Mouse (Mus musculus): ENCODE measurements around the gene Pygo2. TPM values are rescaled to one million over a fixed set of nuclear protein-coding genes. Genes with fewer than 3 reads are reported as not detected.
"Not testable (repeated sequence)": the region's sequence is repeated elsewhere in the genome, so short reads cannot be mapped to it uniquely, and the experiment has no call there.

Gene Pygo2
- polyA plus RNA-seq, 1 experiment from 2014 or later, result 11.0 TPM

DNA sequence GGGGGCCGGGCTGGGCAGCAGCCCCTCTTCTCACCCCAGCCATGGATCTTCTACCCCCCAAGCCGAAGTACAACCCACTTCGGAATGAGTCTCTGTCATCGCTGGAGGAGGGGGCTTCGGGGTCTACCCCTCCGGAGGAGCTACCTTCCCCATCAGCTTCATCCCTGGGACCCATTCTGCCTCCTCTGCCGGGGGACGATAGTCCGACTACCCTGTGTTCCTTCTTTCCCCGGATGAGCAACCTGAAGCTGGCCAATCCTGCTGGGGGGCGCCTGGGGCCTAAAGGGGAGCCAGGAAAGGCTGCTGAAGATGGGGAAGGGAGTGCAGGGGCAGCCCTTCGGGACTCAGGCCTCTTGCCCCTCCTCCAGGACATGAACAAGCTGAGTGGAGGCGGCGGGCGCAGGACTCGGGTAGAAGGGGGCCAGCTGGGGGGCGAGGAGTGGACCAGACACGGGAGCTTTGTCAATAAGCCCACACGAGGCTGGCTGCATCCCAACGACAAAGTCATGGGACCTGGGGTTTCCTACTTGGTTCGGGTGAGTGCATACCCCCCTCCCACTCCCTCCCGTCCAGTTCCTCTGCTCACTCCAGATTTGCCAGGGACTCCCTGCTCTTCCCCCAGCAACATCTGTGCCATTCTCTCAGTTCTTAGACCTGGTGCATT is 8.1 kb upstream of the Pygo2 start:
- 29% methylated on average over 22 of the region's 22 CpGs for WGBS (ENCODE audit: insufficient replicate concordance)
- DNase-seq, result no peak
- H3K4me3 ChIP-seq (replicated peaks), result peak overlapping the region; percentile 76

DNA sequence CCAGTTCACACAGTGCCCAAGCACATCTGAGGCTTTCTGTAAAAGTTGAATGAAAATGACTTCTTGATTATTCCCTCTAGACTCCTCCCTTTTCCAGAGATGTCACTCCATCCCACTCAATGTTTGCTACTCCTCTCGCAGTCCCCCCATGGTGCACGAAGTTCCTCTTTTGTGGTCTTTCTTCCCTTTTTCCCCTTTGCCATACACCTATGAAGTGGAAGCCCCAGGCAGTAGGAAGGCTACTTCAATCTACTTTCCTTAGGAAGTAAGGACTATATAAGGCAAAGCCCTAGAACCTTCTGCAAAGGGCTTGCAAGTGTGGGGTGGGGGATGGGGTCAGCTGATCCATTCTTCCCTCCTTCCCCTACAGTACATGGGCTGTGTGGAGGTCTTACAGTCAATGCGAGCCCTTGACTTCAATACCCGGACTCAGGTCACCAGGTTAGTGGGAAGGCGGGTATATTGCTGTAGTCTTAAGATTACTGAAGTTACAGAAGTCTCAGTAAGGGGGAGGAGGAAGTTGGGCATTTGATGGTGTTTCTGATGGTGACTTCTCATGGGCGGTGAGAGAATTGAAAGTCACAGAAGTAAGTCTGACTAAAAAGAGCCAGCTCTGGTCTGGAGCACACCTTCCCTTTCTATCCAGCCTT is 7.3 kb upstream of the Pygo2 start:
- 43% methylated on average over 6 of the region's 6 CpGs for WGBS (ENCODE audit: insufficient replicate concordance)
- Histone ChIP-seq H3K27me3 (no peaks in the 10 kb centered on the region), H3K4me1 (replicated peaks) (peaks cover 86% of the 10 kb centered on the region), H3K9ac (peak overlapping the region; percentile 87), H3K4me2 (peak overlapping the region; percentile 97), H3K9me3 (replicated peaks) (no peaks in the 10 kb centered on the region), H3K27ac (peak overlapping the region; percentile 98), H3K36me3 (peaks cover 54% of the 10 kb centered on the region), H3K4me3 (replicated peaks) (peak overlapping the region; percentile 76)
- DNase-seq (no peak), ATAC-seq (ENCODE audit: low read depth) (no peak)

More for the DNA sequence above, 8.1 kb upstream of the Pygo2 start:
- Histone ChIP-seq H3K4me1 (replicated peaks) (peaks cover 85% of the 10 kb centered on the region), H3K27me3 (no peaks in the 10 kb centered on the region), H3K36me3 (peaks cover 47% of the 10 kb centered on the region), H3K27ac (peak overlapping the region; percentile 98), H3K9me3 (replicated peaks) (no peaks in the 10 kb centered on the region), H3K9ac (peak overlapping the region; percentile 87), H3K4me2 (peak overlapping the region; percentile 97)
- ATAC-seq (ENCODE audit: low read depth), result no peak

DNA sequence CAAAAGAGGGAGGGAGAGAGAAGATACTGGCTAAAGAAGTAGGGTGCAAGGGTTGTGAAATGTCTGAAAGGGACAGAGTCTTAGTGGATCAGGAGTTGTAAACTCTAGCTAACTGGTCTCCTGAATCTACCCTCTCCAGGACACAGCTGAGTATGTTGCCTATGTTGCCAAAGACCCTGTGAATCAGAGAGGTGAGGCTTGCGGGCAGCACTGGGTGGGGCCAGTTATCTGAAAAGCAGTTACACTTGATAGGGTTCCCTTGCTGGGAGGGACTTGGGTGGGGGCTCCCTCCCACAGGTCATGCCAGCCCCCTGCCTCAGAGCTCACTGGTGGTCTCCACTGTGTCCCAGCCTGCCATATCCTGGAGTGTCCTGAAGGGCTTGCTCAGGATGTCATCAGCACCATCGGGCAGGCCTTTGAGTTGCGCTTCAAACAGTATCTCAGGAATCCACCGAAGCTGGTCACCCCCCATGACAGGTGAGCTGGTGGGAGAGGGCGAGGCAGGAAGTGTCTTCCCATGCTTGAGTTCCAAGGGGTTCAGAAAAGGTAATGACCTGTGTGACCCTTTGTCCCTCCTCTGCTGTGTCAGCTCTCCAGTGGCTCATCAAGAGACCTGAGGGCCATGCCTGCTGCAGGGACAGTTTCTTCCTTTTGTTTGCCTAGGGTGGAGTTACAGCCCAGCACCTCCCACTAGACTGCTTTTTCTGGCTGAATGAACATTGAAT is 5.4 kb upstream of the Pygo2 start:
- ATAC-seq (ENCODE audit: low read depth) (peak; percentile 52), DNase-seq (peak; percentile 42)
- Histone ChIP-seq H3K27me3 (no peaks in the 10 kb centered on the region), H3K9ac (peak overlapping the region; percentile 87), H3K9me3 (replicated peaks) (no peaks in the 10 kb centered on the region), H3K27ac (peak overlapping the region; percentile 98), H3K4me1 (replicated peaks) (peaks cover 85% of the 10 kb centered on the region), H3K4me3 (replicated peaks) (peak overlapping the region; percentile 76), H3K4me2 (peak overlapping the region; percentile 97), H3K36me3 (peaks cover 64% of the 10 kb centered on the region)
- 45% methylated on average over 5 of the region's 5 CpGs for WGBS (ENCODE audit: insufficient replicate concordance)

- Histone ChIP-seq H3K4me3 (replicated peaks) (peak overlapping the region; percentile 76), H3K9ac (peak overlapping the region; percentile 87), H3K4me2 (peak overlapping the region; percentile 97), H3K27me3 (no peaks in the 10 kb centered on the region), H3K27ac (peak overlapping the region; percentile 98), H3K36me3 (peaks cover 64% of the 10 kb centered on the region), H3K9me3 (replicated peaks) (no peaks in the 10 kb centered on the region), H3K4me1 (replicated peaks) (peaks cover 85% of the 10 kb centered on the region)
- WGBS (ENCODE audit: insufficient replicate concordance), result 63% methylated on average over 5 of the region's 5 CpGs
- DNase-seq, result no peak
- no peak for ATAC-seq (ENCODE audit: low read depth)
Observed at GRCm38 (mm10) chr3:89425141-89425525, 4.9 kb upstream of the Pygo2 start.

DNA sequence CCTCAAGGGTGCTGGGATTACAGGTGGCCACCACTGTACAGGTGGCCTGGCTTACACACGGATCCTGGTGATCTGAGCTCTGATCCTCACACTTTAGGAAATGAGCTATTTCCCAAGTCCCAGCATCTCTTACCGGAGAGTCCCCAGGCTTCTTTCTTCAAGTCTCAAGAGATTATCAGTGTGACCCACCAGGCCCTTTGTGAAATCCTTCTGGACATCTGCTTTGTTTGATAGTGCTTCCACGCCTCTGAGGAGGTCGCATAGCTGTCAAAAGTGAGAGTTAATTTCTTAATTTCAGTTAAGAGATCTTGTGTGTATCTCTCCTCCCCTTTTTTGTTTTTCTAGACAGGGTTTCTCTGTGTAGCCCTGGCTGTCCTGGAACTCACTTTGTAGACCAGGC is 4.1 kb upstream of the Pygo2 start:
- H3K36me3 ChIP-seq, result peaks cover 64% of the 10 kb centered on the region
- no peaks in the 10 kb centered on the region for H3K27me3 ChIP-seq
- ATAC-seq (ENCODE audit: low read depth), result peak; percentile 11
- H3K4me3 ChIP-seq (replicated peaks), result peak overlapping the region; percentile 76
- peak; percentile 72 for DNase-seq
- H3K27ac ChIP-seq, result peak overlapping the region; percentile 98
- peak overlapping the region; percentile 97 for H3K4me2 ChIP-seq
- H3K9ac ChIP-seq, result peak overlapping the region; percentile 87
- H3K9me3 ChIP-seq (replicated peaks), result no peaks in the 10 kb centered on the region
- 25% methylated on average over 4 of the region's 4 CpGs for WGBS (ENCODE audit: insufficient replicate concordance)
- peaks cover 82% of the 10 kb centered on the region for H3K4me1 ChIP-seq (replicated peaks)

GRCm38 (mm10) chr3:89429021-89429420 is 993 bp upstream of the Pygo2 start:
- H3K27me3 ChIP-seq; H3K27ac ChIP-seq; H3K4me2 ChIP-seq; H3K4me3 ChIP-seq (replicated peaks); H3K9ac ChIP-seq; ATAC-seq (ENCODE audit: low read depth); DNase-seq; H3K9me3 ChIP-seq (replicated peaks): not testable (repeated sequence)
- peaks cover 69% of the 10 kb centered on the region for H3K4me1 ChIP-seq (replicated peaks)
- WGBS (ENCODE audit: insufficient replicate concordance), result 89% methylated on average over 7 of the region's 7 CpGs
- H3K36me3 ChIP-seq, result peaks cover 67% of the 10 kb centered on the region

DNA sequence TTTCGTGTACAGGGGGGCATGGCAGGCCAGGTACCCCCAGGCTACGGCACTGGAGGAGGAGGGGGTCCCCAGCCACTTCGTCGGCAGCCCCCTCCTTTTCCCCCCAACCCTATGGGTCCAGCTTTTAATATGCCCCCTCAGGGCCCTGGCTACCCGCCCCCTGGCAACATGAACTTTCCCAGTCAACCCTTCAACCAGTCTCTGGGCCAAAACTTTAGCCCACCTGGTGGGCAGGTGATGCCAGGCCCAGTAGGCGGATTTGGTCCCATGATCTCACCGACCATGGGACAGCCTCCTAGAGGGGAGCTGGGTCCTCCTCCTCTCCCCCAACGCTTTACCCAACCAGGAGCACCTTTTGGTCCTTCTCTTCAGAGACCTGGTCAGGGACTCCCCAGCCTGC is 2.6 kb downstream of the Pygo2 start:
- Histone ChIP-seq H3K9me3 (replicated peaks) (no peaks in the 10 kb centered on the region), H3K4me2 (no peak overlapping the region), H3K36me3 (peaks cover 38% of the 10 kb centered on the region), H3K4me3 (replicated peaks) (no peak overlapping the region), H3K9ac (no peak overlapping the region), H3K27ac (peak overlapping the region; percentile 5; the same call in 1 of the 2 replicates), H3K4me1 (replicated peaks) (peaks cover 62% of the 10 kb centered on the region), H3K27me3 (no peaks in the 10 kb centered on the region)
- 91% methylated on average over 8 of the region's 8 CpGs for WGBS (ENCODE audit: insufficient replicate concordance)
- DNase-seq (no peak), ATAC-seq (ENCODE audit: low read depth) (no peak)

DNA sequence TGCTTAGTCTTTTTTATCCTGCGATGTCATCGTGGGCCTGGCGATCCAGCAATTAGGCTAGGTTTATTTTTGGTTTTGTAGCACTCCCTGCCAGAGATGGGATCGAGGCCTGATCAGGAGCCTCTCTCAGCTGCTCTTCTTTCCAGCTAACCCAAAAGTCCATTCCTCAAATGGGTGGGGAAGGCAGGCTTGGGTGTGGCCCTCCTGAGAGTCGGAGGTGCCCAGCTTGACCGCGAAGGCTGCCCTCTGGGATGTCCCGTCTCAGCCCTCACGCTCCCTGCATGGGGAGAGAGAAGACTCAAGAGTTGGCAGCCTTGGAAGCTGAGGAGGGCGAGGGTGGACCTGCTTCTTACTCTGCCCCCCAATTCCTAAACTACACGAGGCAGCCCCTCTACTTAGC is 4.5 kb downstream of the Pygo2 start:
- Histone ChIP-seq H3K27ac (no peak overlapping the region), H3K27me3 (no peaks in the 10 kb centered on the region), H3K4me2 (no peak overlapping the region), H3K4me3 (replicated peaks) (no peak overlapping the region), H3K9ac (no peak overlapping the region), H3K4me1 (replicated peaks) (peaks cover 67% of the 10 kb centered on the region), H3K36me3 (peaks cover 28% of the 10 kb centered on the region), H3K9me3 (replicated peaks) (no peaks in the 10 kb centered on the region)
- DNase-seq (no peak), ATAC-seq (ENCODE audit: low read depth) (no peak)
- WGBS (ENCODE audit: insufficient replicate concordance), result 84% methylated on average over 11 of the region's 11 CpGs

DNA sequence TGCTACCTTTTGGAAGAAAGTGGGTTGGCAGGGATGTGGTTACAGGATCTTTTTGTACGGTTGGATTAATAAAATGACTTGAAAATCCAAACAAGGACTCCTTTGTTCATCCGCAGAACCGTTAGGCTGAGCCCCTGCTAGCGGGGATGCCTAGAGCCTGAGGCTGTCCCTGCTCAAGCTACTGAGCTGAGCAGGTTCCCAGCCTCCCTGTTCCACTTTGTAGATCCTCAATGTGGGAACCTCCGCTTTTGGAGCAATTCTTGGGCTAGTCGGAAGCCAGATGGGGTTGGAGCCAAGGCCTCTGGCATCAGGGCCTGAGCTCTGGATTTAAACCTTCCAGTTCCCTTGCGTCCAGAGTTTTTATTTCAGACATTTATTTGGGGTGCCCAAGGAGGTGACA is 5.0 kb downstream of the Pygo2 start:
- peaks cover 28% of the 10 kb centered on the region for H3K36me3 ChIP-seq
- no peaks in the 10 kb centered on the region for H3K9me3 ChIP-seq (replicated peaks)
- H3K27ac ChIP-seq, result no peak overlapping the region
- ATAC-seq (ENCODE audit: low read depth), result no peak
- WGBS (ENCODE audit: insufficient replicate concordance), result 81% methylated on average over 7 of the region's 7 CpGs
- H3K27me3 ChIP-seq, result no peaks in the 10 kb centered on the region
- no peak overlapping the region for H3K4me2 ChIP-seq
- H3K4me1 ChIP-seq (replicated peaks), result peaks cover 62% of the 10 kb centered on the region
- no peak overlapping the region for H3K4me3 ChIP-seq (replicated peaks)
- no peak overlapping the region for H3K9ac ChIP-seq
- DNase-seq, result no peak

GRCm38 (mm10) chr3:89436176-89437113 is 6.4 kb downstream of the Pygo2 start, which contains the start of gene Pbxip1:
TSS of gene Pbxip1 (plus strand) at chr3:89436706.
- peak; percentile 72 for ATAC-seq (ENCODE audit: low read depth)
- Histone ChIP-seq H3K27me3 (no peaks in the 10 kb centered on the region), H3K4me3 (replicated peaks) (peak within 1 kb of the TSS; percentile 63), H3K4me2 (peak within 1 kb of the TSS; percentile 75), H3K4me1 (replicated peaks) (peaks cover 50% of the 10 kb centered on the region), H3K9ac (peak within 1 kb of the TSS; percentile 68), H3K9me3 (replicated peaks) (no peaks in the 10 kb centered on the region), H3K27ac (peak within 1 kb of the TSS; percentile 3; the same call in 1 of the 2 replicates), H3K36me3 (peaks cover 28% of the 10 kb centered on the region)
- DNase-seq, result peak; percentile 55
- WGBS (ENCODE audit: insufficient replicate concordance), result 5% methylated on average over 16 of the region's 16 CpGs

Measured in liver, embryonic 13.5 days (tissue).